Mouse (Mus musculus) heart, adult 18-20 months (tissue): Measurements from ENCODE around the gene Phox2a. TPM values are rescaled to one million over a fixed set of nuclear protein-coding genes. Genes with fewer than 3 reads are reported as not detected.

ENCODE experiments used
- DNase-seq, 2 experiments: peaks; one replicate each; pipeline ENCODE4 v3.0.0; 2021 to 2022; ENCODE audit warnings: mixed read lengths in 1 of 2
- total RNA-seq, 2 experiments: library from RNA; stranded (reverse); gene quantifications; 2 replicates each; pipeline ENCODE4 v1.2.3; 2021

The Phox2a gene
- total RNA-seq, 2 experiments from 2014 or later: 0.18 to 0.27 TPM

- DNase-seq: peak; percentile 95 to 96
Measured at GRCm38 (mm10) chr7:101837606-101838471, 19.7 kb downstream of the Phox2a start, which contains the start of gene Inppl1. TSS of gene Inppl1 (minus strand) at chr7:101838229.

DNA sequence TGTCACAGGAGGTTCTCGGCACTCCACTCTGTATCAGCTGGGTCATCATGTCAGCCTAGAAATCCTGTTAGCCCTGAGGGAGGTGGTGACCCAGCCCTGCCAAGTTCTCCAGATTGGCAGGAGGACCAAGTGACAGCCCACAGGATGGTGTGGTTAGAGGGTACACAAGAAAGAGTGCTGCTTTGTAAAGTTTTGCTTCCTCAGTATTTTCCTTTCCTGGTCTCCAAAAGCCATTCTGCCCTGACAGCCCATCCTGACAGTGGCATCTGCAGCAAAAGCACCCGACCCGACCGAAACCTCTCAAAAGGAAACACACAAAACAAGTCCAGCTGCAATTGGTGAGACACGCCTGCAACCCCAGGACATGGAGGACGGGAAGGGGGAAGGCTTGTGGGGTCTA is 26.1 kb downstream of the Phox2a start:
- DNase-seq: no peak

GRCm38 (mm10) chr7:101847934-101848333 is 29.8 kb downstream of the Phox2a start:
- no peak for DNase-seq

- DNase-seq: no peak
Measured at GRCm38 (mm10) chr7:101851689-101852088, 33.6 kb downstream of the Phox2a start.

DNA sequence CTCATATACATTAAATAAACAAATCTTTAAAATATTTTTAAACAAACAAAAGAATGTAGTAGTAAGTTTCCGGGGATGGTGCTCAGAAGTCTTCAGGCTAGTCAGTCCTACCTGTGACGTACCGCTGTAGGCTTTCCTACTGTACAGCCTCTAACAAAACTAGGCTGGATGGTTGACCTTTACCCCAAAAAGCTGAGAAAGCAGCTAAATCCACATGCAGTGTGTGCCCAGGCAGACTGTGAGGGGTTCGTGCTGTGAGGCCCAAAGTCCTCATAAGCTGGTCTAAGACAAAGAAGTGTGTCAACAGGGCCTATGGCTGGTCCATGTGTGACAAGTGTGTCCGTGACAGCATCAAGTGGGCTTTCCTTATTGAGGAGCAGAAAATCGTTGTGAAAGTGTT is 34.7 kb downstream of the Phox2a start:
- DNase-seq: no peak

GRCm38 (mm10) chr7:101853816-101854215 is 35.7 kb downstream of the Phox2a start:
- no peak for DNase-seq

GRCm38 (mm10) chr7:101857094-101857493 is 39.0 kb downstream of the Phox2a start, which contains the start of gene Folr2:
TSS of gene Folr2 (minus strand) at chr7:101857194.
- DNase-seq: no peak

- DNase-seq: peak in 1 of 2 experiments; percentile 39
Measured at GRCm38 (mm10) chr7:101858362-101858761, 40.2 kb downstream of the Phox2a start.

DNA sequence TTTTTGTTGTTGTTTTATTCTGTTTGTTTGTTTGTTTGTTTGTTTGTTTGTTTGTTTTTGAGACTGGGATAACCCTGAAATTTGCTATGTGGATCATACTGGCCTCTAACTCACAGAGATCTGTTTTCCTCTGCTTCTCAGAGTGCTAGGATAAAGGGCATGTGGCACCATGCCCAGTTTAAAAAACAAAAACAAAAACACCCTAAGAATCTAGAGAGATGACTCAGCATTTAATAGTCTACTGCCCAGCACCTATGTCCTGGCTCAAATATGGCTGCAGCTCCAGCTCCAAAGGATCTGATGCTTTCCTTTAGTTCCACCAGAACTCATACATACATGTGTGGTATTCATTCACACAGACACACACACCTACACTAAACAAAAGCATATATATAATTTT is 42.9 kb downstream of the Phox2a start:
- no peak for DNase-seq

- DNase-seq: no peak
Measured at GRCm38 (mm10) chr7:101862291-101862690, 44.2 kb downstream of the Phox2a start.

- no peak for DNase-seq
Measured at GRCm38 (mm10) chr7:101863415-101863814, 45.3 kb downstream of the Phox2a start, which contains the start of gene Anapc15. TSS of gene Anapc15 (plus strand) at chr7:101863715.

DNA sequence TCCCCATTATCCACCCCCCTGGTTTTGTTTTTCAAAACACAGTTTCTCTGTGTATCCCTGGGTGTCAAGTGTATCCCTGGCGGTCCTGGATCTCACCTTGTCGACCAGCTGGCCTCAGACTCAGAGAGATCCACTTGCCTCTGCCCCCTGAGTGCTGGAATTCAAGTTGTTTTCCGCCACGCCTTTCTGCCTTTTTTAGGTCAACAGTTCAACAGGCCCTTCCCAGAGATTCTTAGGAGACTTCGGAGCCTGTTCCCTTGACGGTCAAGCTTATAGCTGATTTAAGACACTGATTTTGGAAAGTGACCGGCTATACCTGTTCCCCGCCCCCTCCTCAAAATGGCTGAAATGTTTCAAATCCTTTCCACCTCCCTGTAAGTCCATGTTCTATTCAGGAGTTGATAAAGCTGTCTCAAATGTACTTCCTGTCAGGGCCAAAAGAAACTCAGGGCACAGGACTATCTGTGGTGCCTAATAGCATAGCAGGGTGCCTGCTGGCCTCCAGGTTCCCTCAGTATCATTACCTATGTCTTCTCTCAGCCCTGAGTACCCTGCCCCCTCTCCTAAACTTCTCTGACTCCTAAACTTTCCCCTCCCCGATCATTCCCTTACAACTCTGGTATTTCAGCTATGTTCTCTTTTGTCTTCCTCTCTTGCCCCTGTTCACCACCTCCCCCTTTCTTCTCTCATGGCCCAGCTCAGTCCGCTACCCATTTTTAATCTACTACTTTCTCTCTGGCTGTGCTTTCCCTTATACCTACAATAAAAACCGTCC is 48.6 kb downstream of the Phox2a start:
- DNase-seq: no peak

DNA sequence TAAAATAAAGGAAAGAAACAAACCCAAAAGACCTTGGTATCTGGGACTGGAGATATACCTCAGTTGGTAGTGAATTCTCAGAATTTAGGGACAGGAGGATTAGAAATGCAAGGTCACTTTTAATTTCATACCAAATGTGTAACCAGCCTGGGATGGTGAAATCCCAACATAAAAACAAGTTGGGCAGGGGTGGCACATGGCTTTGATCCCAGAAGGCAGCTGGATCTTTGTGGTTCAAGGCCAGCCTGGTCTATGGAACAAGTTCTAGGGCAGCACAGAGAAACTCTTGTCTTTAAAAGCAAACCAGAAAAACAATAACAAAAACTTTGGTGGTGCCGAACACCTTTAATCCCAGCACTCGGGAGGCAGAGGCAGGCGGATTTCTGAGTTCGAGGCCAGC is 49.4 kb downstream of the Phox2a start:
- no peak for DNase-seq

GRCm38 (mm10) chr7:101868241-101869162 is 50.4 kb downstream of the Phox2a start:
- DNase-seq: peak in 1 of 2 experiments; percentile 23

- no peak for DNase-seq
Measured at GRCm38 (mm10) chr7:101869163-101869500, 51.0 kb downstream of the Phox2a start.

DNA sequence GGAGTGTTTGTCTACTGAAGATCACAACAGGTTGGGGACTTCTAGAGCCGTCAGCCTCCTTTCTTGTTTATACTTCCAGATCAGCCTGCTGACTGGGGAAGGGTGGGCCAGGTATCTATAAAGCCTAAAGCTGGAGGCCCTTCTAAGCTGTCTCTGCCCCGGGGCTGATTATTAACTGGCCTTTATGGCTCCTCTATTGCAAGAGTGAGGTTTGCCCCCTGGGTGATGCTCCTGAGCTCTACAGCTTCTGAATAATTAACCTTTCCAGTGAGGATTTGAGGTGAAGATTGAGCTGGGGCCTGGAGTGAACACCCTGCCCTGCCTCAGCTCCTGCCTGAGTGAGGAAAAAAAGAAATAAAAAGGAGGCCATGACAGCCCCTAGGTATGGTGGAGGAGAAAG is 52.5 kb downstream of the Phox2a start, which contains the start of gene Folr1:
Gene Folr1 (minus strand): TSS at position 160 of the 400 bp plus-strand sequence.
- DNase-seq: no peak

DNA sequence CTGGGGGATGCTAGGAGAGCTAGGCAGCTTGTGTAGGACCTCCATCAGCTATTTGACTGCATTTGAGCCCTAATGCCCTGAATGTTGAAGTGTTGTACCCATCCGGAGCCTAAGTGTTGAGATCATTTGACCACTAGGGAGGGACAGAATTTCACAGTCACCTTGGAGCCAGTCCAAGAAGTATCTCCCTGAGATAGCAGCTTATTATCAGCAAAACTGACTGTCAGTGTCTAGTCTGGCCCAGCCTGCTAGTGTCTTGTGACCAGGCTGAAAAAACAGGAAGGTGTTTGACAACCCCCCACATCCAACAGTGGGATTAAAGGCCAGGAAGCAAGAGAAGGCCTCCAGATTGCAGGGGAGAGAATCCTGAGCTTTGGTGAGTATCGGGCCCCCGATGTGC is 53.2 kb downstream of the Phox2a start:
- DNase-seq: peak; percentile 11 to 17
